Mouse (Mus musculus) cerebellum, postnatal 10 days (tissue): ENCODE data around the gene Midn.

Experiments
- DNase-seq, 2 experiments: peaks; one replicate each; pipeline ENCODE4 v3.0.0; 2021; ENCODE audit warnings: mixed read lengths in 2 of 2

The Midn gene

GRCm38 (mm10) chr10:80147719-80148601 is at the start of gene Midn:
TSS of gene Midn (plus strand) at chr10:80148272.
- peak; percentile 86 to 87 for DNase-seq

DNA sequence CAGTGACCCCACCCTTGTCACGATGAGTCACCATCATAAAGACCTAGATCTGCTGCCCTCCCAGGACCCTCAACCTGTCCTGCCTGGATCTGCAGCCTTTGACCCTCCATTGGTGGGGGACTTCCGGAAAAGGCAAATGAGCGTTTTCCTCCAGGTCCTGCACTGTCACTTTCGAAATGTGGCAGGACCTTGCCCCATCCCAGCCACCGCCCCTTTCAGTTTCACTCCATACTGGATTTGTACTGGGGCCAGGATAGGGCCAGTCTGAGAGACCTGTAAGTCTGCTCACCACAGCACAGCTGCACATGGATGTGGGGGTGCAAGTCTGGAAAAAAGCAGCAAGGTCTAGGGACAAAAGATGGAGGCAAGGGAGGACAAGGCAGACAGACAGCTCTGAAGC is 49.4 kb upstream of the Midn start:
- no peak for DNase-seq

GRCm38 (mm10) chr10:80100982-80101381 is 47.1 kb upstream of the Midn start:
- no peak for DNase-seq

DNA sequence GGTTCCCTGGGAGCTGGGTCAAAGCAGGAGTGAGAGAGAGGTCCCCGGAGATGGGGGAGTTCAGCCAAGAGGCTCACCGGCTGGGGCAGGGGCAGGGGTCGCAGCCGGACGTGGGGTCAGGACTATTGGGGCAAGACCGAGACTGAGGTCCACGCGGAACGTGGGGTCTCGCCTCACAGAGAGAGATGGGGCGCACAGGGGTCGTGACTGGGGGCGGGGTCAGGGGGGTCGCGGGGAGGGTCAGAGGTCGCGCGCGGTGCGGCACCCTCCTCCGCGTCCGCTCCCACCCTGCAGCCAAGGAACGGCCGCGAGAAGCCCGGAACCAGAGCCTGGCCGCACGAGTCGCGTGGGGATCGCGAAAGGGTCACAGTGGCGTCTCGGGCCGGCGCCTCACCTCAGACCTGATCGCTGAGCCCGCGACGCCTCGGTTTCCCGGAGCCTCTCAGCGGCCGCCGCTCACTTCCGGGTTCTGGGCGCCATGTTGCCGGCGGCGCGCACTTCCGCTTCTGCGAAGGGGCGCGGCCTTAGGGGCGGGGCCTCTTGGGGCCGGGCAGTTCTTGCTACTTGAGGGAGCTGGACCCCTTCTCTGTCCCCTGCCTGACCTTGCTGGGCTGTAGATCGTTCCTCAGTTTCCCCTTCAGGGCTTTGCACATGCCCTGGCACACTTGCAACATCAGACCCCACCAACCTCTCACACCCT is 45.7 kb upstream of the Midn start:
- DNase-seq, result peak; percentile 91 to 94

DNA sequence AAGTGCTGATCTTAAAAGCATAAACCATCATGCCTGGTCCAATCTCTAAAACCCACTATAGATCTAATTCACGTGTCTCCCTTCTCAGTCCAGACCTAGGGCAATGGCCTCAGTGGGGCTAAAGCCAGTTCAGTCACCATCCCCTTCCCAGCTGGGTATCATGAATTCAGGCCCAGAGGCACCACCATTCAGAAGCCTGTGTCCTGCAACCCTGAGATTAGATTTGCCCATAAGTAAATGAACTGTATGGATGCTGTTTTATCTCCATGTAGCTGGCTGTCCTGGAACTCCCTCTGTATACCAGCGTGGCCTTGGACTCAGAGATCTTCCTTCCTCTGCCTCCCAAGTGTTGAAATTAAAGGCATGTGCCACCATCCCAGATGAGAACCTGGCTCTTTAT is 45.0 kb upstream of the Midn start:
- DNase-seq, result no peak

GRCm38 (mm10) chr10:80104181-80104580 is 43.9 kb upstream of the Midn start:
- no peak for DNase-seq

DNA sequence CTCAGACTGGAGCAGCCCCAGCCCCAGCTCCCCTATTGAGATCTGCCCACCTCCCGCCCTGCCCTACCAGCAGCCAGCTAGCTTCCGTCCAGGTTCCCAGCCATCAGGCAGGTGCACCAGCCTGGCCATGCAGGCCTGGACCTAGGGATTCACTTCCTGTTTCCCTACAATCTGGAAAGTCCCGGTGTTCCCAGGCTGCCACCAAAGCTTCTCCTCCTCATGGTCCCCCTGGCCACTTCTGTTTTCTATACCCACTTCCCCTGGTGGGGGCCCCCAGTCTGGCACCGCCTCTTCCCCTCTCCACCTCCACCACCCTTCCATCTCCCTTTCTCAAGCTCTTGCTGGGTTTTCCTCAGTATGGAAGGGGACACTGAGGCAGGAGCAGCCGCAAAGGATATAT is 42.6 kb upstream of the Midn start, which contains the start of gene Sbno2:
TSS of gene Sbno2 (minus strand) at position 112 of the 400 bp plus-strand sequence.
- DNase-seq, result no peak

DNA sequence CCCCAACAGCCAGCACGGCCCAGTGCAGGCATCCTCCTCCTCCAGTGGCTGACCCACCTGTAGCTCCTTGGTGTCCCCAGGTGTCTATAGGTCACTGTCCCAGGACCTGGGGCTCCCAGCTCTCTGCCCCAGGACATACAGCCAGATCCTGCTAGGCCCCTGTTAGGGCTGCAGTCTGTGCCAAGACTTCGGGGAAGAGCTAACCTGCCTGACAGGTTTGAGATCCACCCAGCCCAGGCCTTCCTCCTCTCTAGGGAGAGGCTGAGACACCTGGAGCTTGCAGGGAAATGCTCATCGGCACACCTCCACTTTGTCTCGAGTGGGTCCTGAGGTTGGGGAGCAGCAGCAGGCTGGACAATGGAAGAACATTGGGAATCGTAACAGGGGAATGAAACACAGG is 42.1 kb upstream of the Midn start:
- no peak for DNase-seq

- DNase-seq, result no peak
These were observed 40.4 kb upstream of the Midn start for GRCm38 (mm10) chr10:80107678-80108077.

DNA sequence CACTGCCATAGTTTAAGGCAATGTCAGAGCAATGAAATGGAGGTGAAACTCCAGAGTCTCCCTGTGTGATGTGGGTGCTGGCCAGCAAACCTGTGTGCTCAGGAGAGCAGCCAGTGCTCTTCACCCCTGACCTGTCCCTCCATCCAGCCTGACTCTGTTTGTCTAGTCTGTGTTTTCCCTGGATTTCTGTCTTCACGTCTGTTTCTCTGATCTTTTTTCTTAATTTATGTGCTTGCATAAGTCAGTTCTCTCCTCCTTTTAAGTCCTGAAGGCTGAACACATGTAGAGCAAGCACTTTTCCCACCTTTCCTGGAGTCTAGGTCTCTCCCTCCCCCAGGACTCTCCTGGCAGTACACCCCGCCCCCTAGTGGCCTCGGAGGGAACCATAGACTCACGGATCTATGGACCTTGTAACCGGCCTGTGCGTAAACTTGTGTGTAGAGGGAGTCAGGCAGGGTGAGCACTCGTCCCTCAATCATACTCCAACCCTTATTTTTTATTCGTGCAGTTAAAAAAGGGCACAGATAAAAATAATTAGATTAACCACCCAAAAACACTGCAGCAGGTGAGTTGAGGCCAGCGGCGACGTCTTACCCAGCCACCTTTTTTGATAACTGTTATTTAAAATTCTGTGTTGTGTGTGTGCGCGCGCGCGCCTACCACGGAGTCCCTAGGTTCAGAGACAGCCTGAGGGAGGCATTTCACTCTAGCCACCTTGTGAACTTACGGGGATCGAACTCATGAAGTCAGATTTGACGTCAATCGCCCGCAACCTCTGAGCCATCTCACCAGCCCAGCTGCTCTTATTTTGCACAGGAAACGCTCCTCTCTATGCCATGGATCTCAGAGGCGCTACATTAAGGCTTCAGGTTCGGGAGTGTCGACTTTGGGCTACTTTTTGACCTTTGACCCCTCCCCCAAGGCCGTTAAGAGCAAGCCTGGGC is 33.5 kb upstream of the Midn start:
- peak; percentile 96 to 97 for DNase-seq

DNA sequence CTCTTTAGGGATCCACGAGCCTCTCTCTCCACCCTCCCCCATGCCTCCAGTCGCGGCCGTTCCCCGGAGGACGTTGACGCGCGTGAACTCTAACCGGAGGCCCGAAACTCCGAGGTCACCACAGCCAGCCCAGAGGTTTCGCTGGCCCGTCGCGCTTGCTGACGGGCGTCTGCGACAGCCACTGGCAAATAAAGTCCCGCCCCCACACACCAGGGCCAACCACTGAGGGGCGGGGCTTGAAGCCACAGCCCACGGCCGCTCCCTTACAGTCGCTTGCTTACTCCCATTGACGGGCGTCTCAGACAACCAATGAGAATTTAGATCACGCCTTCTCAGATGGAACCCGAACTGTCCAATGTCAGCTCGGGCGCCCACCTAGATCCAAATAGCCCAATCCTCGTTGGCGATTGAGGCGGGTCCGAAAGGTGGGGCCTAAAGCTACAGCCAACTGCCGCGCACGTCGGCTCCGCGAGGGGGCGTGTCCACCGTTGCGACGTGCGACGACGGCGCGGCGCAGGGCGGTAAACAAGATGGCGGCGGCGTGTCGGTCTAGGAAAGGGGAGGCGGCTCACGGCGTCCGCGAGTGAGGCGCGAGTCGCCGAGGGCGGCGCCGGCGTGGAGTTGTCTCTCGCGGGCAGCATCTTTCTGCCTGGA is 32.7 kb upstream of the Midn start, which contains the start of gene Stk11:
TSS of gene Stk11 (plus strand) at position 514 of the 654 bp plus-strand sequence.
- DNase-seq, result peak; percentile 100

DNA sequence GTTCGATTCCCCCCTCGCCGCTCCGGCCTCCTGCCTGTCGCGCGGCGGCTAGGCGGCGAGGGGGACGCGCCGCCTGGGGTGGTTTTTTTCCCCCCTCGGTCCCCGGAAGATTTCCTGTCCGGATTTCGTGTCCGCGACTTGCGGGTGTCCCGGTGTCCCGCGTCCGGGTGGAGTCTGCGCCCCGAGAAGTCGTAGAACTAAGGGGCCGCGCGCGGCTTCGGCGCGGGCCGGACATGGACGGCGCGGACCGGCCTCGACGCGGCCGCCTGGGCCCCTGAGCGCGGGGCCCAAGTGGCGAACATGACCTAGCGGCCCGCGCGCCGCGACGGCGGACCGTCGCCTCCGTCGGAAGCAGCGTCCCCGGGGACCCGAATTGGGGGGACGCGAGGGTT is 32.1 kb upstream of the Midn start:
- no peak for DNase-seq

- DNase-seq, result peak; percentile 40 to 51
These were observed 31.5 kb upstream of the Midn start for GRCm38 (mm10) chr10:80116563-80116926.

GRCm38 (mm10) chr10:80116927-80117691 is 31.0 kb upstream of the Midn start:
- DNase-seq, result peak; percentile 65 to 68

DNA sequence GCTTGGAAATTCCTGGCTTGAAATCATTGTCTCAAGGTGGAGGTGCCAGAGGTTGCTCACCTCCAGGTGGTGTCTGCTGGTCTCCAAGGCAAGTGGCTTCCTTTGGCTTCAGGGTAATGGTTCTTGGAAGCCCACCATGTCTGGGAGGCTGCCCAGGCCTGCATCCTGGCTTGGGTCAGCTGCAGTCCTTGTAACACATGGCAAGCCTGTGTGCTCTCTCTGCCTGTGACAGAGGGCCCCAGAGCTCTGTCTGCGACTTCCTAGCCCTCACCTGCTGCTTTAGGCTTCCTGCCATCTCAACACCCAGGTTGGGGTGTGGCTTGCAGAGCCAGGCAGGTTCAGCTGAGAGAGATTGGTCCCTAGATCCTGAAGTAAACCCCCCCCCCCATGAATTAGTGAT is 30.3 kb upstream of the Midn start:
- peak; percentile 77 to 85 for DNase-seq

- peak; percentile 61 to 69 for DNase-seq
These were observed 29.5 kb upstream of the Midn start for GRCm38 (mm10) chr10:80118552-80118951.

DNA sequence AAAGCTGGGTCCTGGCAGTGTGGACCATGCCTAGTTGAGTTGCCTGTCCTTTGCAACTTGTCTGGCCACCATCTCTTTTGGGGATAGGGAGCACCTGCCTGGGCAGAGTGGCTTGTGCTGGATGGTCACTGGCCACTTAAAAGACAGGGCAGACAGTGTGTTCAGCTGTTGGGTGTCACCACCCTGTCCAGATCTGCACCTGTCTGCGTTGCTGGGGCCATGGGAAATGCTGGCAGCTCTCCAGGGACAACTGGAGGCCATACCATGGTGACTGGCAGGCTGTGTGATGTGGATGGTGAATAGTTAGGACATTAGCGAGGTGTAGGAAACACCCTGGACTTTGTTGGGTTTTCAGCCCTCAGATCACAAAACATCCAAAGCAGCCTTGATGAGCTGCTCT is 27.9 kb upstream of the Midn start:
- DNase-seq, result no peak

GRCm38 (mm10) chr10:80121639-80122038 is 26.4 kb upstream of the Midn start:
- no peak for DNase-seq

GRCm38 (mm10) chr10:80123932-80124562 is 24.0 kb upstream of the Midn start:
- DNase-seq, result peak in 1 of 2 experiments; percentile 11

DNA sequence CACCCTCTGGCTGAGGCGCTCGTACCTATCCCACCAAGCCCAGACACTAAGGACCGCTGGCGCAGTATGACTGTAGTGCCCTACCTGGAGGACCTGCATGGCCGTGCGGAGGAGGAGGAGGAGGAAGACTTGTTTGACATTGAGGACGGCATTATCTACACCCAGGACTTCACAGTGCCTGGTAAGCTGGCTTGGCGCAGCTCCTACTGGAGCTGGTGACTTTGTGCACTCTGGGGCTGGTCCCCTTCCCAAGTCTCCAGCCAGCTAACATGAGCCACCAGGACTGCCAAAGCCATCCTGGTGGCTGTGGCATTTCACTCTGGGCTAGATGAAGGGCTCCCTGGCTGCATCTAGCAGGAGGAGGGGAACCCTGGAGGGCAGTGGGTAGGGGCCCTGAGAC is 20.2 kb upstream of the Midn start:
- no peak for DNase-seq

- DNase-seq, result peak; percentile 48 to 54
These were observed 18.2 kb upstream of the Midn start for GRCm38 (mm10) chr10:80129846-80130245.
